Mouse (Mus musculus) kidney, adult 18-20 months (tissue): Measurements from ENCODE around the gene Nudt19.
"Not testable (repeated sequence)": the region's sequence is repeated elsewhere in the genome, so short reads cannot be mapped to it uniquely, and the experiment has no call there.

Experiments
- DNase-seq: peaks from one replicate; pipeline ENCODE4 v3.0.0; 2021

The Nudt19 gene

DNA sequence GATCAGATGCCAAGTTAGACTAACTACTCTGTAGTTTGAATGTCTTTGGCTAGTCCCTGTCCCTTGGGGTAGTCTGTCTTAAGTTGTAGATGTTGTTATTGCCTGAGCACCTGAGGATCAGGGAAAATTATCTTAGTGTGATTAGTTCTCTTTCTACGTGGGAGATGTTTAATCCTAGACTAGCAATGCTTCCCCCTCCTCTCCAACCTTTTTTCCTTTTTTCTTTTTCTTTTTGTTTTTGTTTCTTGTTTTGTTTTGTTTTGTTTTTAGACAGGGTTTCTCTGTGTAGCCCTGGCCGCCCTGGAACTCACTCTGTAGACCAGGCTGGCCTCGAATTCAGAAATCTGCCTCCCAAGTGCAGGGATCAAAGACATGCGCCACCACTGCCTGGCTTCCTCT lies at the start of gene Nudt19:
Gene Nudt19, minus strand, starts transcription at position 100 of the 399 bp plus-strand sequence.
- DNase-seq: no peak

DNA sequence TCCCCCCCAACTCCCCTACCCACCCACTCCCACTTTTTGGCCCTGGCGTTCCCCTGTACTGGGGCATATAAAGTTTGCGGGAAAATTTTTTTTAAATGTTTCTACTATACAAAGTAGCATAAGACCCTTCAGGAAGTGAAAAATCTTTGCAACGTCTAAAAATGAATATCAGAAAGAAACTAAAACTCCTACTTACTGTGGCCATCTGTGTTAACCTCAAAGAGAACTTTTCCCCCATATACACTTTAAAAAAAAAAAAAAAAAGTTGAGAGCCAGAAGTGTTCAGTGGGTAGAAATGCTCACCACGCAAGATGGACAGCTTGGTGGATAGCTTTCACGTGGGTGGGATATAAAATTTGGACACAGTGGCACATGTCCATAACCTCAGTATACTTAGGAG lies 46.7 kb upstream of the Nudt19 start:
- no peak for DNase-seq

DNA sequence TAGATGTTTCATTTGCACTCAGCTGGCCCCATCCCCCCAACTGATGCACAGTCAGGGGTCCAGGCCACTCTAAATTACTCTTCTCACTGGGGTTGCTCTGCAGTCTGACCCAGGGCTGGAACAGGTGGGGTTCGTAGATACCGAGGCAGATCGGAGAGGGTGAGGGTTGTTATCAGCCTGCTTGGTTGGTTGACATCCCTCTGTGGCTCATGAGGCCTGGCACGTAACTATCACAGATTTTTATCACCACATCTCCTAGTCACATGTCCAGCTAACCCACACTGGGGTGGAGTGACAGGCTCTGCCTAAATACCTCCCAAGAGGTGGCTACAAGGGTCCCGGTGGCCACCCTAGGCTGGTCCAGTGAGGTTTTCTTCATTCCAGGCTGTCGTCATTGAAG lies 45.0 kb upstream of the Nudt19 start:
- DNase-seq: no peak

DNA sequence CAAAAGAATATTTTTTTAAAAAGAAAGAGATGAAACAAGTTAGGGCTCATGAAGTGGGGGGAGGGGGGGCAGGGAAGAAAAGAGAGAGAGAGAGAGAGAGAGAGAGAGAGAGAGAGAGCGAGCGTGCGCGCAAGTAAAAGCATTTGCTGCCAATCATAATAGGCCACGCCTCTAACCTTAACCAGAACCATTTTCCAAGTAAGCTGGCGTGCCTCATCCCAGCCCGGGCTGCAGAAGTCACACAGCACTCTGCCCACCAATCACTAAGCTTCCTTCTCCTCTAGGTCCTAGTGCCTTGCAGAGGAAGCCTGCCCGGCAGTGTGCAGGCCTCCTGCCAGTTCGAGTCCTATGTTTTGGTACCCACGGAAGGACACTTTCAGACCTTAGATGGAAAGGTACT lies 43.9 kb upstream of the Nudt19 start:
- no peak for DNase-seq

DNA sequence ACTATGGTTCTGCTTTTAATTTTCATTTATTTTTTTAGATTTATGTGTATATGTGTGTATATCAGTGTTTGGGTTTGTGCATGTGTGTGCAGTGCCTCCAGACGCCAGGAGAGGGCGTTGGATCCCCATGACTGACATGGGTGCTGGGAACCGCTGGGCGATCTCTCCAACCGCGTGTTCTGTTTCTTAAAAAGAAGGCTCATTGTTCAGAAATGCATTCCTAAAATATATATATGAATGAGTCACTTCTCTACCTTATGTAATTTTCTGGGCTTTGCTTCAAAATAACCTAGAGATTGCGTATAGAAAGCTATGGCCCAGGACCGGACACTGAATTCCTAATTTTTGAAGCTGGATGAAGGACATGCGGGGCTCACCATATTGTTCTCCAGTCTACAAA lies 43.4 kb upstream of the Nudt19 start:
- no peak for DNase-seq

DNA sequence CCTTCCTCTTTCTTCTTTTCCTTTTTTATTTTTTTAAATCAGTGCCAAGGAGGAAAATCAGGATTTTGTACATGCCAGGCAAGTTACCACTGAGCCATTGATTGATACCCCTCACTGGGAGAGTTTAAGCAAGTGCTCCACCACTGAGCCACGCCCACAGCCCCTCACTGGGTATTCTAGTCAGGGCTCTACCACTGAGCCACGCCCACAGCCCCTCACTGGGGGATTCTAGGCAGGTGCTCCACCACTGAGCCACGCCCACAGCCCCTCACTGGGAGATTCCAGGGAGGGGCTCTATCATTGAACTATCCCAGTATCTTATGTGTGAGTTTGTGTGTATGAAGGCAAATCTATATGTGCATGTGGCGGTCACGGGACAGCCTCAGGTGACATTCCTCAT lies 38.2 kb upstream of the Nudt19 start:
- no peak for DNase-seq

DNA sequence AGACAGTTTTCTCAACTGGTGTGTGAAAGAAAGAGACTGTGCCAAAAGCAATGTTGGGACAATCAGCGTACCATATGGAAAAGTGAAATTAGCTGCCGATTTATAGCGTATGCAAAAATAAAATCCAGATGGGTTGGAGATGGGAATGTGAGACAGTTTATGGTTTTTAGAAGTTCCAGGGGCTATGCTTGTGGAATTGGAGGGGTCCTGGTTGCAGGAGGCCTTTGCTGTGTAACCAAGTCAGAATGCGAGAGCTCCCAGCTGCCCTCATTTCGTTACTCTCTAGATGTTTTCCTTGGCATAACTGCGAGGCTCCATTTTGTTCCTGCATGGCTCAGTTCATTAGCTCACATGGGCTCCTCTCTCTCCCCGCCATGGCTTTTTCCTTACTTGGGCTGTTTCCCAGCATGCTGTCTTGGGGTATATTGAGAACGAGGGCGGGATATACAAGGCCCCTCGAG lies 34.7 kb upstream of the Nudt19 start:
- DNase-seq: no peak

DNA sequence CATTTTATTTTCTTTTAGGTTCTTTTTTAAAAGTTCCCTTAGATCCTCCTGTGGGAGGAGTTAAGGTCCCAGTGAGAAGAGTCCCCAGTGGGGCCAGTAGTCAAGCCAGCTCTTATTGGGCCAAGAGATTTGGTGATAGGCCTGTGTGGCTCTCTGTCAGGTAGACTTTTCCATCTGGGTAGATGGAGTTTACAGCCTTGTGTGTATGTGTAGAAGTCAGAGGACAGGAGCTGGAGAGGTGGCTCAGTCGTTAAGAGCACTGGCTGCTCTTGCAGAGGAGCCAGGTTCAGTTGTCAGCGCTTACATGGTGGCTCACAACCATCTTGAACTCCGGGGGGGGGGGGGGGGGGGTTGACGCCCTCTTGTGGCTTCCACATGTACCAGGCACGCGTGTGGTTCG lies 33.4 kb upstream of the Nudt19 start:
- no peak for DNase-seq

DNA sequence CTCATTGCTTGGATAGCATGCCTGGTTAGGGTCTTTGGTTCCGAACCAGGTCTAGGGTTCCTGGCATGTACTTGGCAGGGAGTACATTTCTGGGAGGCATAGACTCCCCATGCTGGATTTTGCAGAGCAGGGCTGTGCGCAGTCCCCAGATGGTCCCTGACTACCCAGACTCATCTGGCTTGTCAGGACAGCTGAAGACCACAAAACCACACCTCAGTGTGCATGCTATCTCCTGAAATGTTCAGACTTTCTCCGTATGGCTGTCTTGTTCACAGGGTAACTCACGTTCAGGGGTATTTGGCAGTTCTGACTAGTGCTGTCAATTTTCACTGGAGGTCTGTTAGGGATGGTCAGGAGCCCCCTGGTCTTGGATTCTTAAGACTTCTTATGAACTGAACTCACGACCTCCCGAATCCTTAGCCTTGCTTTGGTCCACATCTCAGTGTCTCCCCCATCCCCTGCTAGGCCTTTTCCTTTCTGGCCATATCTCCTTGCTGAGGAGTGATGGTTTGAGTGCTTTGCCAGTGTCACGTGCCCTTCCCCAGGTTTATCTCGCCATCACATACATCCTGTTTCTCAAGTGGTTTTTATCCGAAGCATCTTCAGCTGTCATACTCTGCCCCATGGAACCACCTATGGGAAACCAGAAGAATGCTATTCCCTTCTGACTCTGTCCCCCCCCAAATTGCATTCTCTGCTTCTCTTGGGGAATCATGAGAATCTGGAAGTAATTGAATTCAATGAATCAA lies 32.8 kb upstream of the Nudt19 start:
- DNase-seq: no peak

DNA sequence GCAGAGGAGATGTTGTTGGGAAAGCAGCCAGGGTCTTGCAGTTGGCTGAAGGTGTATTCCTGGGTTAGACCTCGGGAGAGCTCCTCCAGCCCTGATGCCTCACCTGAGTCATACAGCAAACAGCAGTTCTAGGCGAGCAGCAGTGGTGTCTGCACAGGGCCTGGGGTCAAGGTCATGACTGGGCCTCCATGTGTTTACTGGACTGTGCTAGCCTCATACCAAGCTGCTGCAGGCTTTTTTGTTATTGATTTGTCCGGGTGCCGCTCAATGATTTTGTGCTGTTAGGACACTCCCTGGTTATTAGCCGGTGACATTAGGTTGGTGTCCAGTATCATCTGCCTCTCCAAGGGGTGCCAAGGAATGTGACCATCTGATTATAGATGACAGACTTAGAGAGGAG lies 31.6 kb upstream of the Nudt19 start:
- no peak for DNase-seq

DNA sequence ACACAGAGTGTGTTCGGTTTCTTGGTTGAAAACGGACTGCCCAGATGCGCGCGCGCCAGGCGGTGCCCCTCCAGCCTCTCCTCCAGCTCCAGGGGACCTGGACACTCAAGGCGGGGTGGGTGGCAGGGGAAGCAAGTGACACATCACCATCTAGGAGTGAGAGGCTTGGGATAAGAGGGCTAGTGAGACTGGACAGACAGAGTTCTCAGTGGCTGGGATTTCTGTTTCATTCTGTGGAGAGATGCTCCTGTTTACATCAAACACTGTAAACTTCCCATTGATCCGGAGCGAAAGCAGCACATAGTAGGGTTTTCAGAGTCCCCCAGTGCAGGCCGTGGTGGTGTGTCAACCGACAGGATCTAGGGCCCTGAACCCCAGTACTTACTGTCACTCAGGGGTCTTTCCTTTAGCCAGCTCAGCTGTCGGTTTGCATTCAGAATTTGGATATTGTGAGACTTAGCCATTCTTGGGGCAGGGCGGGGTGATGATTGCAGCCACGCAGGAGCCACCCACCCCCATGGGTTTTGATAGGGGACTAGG lies 30.9 kb upstream of the Nudt19 start:
- no peak for DNase-seq

DNA sequence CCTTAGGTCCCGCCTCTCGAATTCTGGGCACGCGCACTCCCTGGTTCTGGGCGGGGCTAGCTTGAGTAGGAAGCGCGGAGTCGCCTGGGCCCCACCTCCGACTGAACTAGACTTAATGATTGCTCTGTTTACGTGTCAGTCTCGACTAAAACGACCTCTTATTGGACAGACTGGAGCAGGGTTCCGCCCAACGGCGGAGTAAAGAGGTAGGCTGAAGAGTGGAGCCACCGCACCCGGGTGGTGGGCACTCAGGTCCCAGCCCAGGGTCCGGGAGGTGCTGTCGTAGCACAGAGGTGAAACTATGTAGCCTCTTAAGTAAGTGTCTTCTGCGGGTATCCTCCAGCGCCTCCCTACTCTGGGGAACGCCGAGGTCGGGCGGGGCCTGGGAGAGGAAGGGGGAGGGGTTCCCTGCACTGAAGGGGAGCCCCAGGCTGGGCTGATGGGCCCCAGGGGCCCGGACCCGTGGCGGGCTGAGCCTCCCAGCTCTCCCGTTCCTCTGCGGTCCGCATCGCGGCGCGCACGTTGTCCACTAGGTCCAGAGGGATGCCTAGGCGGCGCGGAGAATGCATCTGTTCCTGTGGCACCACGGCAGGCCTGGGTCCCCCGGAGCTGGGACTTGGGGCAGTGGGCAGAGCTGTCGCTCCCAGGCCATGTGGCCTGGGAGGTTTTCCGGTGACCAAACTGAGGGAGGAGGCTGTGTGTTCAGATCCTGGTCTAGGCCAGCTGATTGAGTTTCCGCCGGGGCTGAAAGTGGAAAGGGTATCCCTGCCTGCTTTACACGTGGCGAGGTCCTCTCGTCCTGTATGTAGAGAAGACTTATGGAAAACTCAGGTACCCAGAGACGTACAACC lies 30.2 kb upstream of the Nudt19 start, which contains the start of gene Ankrd27:
Gene Ankrd27, plus strand, starts transcription at position 190 of the 851 bp plus-strand sequence.
- DNase-seq: peak; percentile 97

DNA sequence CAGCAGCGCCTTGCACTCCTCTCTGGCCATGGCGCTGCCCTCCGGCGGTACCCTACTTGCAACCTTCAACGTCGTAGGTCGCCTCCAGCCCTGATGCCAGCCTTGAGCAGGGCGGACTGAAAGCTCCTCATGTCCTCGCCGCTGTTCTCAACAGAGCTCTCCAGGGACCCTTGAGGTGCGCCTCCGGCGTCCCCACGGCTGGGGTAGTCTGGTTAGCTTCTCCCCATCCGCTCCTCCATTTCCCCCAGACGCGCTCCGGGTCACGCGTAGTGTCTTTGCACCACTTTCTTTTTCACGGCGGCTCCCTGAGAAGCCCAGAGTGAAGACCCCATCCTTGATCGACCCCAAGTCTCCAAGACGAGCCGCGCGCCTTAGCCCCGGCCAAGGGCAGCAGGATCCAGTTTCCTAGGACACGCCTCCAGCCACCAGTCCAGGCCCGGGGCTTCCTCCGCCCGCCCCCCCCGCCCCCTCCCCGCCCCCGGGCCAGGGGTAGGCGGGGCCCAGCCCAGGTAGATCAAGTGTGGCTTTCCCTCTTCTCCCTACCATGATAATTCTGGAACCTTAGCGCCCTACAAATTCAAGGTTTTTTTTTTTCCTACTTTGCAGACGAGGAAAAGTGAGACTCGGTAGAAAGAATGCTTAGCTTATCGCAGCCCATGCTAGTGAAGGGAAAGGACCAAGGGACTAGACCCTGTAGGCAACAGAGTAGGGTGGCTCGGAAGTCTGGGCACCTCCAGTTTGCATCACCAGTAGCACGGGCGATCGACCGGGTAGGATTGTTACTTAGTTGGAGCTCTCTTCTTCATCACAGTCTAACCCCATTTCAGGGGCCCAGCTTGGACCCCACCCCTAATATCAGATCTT lies 29.3 kb upstream of the Nudt19 start, which contains the start of gene Rgs9bp:
Gene Rgs9bp, minus strand, starts transcription at position 392 of the 864 bp plus-strand sequence.
- DNase-seq: peak; percentile 65

DNA sequence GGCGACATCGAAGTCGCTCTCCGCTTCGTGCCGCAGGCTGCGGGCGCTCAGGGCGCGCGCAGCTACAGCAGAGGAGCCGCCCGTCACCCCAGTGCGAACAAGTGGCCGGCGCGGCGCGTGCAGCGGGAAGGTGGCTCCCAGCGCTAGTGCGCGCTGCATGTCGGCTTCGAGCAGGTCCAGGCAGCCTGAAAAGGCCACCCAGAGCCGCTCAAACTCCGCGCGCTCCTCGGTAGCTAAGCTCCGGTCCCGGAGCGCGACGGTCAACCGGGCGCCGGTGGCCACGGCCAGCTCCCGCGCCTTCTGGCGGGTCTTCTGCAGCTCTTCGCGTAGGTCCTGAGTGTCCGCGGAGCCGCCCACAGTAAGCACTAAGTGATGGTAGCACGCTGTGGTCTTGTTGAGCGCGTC lies 28.7 kb upstream of the Nudt19 start:
- DNase-seq: peak; percentile 58

DNA sequence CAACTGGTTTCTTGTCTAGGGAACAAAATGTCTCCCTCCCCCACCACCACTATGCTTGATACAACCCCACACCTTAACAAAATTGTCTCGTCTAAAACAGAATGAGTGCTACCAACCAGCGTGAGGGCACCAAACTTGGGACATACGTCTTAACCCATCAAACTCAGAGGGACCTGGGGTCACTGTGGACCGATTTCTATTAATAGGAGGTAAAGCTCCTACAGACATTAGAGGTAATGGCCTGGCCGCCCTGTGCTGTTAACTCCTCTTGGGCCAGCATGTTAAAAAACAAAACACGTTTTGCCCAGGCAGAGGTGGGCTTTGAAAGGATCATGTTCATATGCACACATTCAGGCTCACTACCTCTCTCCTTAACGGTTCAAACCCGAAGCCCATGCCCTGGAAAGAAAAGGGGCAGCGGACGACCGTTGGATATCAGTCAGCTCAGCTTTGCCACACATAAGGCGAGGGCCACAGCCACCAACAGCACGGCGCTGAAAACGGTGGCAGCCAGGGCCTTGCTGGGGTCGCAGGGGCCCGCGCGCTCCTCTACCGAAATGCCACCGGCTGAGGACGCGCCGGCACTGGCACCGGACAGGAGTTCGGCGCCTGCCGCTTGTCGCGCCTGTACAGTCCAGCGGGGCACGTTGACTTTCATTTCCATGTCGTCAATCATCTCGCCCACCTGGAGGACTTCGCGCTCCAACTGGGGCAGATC lies 28.1 kb upstream of the Nudt19 start:
- no peak for DNase-seq

DNA sequence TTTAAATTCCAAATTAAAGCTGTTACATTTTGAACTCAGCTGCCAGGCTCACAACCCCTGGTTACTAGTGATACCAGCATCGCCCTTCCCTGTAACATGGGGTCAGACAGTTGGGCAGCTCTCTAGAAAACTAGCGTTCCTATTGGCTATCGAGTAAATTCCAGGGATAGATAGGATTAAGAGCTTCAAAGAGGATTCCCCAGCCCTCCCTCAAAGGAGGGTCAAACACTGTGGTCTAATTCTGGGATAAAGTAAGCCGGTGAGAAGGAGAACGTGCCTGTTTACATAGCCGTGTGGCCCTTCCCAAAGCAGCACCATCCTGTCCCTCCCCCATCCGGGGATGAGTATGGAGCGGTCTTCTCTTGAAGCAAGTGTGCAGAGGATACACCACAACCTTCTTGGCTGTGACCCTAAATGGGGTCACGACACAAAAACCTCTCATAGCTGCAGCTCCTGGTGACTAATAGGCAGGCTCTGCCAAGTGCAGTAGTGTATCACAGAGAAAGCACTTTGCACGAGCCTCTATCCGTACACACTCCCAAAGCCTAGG lies 27.4 kb upstream of the Nudt19 start:
- no peak for DNase-seq

DNA sequence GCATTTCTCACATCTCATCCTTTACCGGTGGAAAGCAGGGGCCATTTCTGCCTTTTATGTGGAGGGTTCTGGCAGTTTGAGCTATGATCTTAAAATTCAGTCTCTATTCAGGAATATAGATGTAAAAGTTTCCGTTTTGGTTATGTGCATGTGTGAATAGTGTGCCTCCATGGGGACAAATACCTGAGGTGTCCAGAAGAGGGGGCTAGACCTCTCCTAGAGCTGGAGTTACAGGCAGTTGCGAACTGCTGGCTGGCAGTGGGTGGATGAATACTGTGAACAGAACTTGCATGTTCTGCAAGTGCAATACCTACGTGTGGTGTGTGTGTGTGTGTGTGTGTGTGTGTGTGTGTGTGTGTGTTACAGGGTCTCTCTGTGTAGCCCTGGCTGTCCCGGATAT lies 26.6 kb upstream of the Nudt19 start:
- DNase-seq: no peak

DNA sequence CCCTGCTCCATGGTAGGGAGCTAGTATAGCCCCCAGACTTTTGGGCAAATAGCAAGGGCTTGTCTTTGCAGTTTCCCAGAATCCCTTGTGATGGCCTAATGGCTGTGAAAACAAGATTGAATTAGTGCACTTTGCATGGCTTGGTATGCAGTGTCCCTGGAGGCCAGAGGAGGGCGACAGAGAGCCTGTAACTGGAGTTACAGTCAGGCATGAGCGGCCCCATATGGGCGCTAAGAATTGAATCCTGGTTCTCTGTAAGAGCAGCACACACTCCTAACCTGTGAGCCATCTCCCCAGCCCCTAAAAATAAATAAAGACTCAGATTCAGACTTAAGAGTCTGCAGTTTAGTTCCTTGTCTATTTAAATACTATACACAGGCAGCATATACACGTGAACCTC lies 23.7 kb upstream of the Nudt19 start:
- DNase-seq: peak; percentile 60

DNA sequence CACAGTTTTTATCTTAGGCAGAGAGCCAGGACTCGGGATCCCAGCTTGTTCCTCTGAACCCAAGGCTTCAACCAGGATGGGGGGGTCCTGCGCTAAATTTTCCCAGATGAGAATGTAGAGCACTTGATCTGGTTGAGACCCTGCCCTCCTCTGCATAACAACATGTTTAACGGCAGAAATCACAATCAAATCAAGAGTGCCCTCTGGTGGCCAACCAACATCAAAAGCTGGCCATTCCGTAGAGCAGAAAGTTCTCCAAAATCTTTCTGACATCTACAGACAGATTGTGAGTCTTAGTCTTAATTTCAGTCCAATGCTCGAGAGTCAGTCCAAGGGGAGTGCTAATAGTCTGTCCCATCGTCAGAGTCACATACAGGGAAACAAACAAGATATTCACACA lies 14.8 kb upstream of the Nudt19 start:
- DNase-seq: not testable (repeated sequence)

DNA sequence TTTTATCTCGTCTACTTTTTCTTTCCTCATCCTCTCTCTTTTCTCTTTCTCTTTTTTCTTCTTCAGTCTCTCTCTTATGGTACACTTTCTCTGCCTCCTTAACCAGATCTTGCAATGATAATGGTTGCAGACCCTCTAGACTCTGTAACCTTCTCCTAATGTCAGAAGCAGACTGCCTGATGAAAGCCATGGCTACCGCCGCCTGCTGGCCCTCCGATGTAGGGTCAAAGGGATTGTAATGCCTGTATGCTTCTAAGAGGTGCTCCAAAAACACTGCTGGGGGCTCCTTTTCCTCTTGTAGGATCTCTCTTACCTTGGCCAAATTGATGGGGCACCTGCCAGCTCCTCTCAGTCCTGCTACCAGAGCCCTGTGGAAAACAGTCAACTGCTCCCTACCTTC lies 13.6 kb upstream of the Nudt19 start:
- not testable (repeated sequence) for DNase-seq

DNA sequence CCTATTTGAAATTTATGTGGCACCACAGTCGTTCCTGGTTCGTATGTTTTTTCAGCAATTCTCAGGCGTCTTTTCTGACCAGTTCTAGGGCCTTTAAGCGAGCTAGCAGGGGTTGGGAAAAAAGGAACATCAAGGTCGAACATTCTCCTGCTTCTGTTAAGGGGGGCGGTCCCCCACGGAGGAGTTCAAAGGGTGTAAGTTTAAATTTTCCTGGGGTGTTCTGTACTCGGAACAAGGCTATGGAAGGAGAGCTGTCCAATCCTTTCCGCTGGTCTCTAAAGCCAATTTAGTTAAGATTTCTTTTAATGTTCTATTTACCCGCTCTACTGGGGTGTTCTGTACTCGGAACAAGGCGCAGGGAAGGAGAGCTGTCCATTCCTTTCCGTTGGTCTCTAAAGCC lies 9.9 kb upstream of the Nudt19 start:
- DNase-seq: peak; percentile 44

DNA sequence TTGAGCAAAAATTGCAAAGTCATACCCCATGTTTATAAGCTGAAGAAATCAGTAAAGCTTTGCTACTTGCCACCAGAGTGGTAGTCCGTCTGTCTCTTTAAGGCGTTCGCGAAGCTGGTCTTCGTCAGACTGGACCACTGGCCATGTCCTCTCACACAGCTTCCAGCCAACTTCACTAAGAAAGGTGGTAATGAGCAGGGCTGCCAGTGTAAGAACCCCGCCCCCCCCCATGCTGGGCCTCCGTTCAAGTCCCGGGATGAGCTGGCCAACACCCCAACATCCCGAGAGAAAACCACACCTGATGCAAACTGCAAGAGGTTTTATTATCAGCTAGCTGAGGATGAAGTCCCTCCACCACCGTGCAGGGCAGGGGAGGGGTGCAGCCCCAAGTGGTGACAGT lies 8.8 kb upstream of the Nudt19 start:
- DNase-seq: not testable (repeated sequence)
